Mouse (Mus musculus) adrenal gland (tissue): ENCODE results near the gene Prr12.

Source experiments
- intact Hi-C: fragments of 180-260 bp; cut with DNase I; formaldehyde crosslinking; loops from one replicate; pipeline ENCODE4 v1.15.1; 2025

Prr12 gene

DNA sequence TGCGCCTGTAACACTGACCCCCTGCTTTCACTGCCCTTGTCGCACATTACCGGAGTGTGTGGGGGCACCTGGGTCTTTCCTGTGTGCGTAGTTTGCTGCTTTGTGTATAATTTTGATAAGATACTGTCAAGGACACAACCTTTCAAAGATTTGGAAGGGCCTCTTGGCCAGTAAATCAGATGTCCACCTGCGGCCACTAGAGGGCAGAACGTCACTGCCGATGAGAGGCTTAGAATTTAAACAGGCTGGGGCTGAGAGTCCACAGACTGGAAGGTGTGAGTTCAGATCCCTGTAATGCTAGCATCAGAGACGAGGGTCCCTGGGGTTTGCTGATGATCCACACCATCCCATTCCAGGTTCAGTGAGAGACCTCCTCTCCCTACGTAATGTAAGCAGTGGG lies 25.8 kb upstream of the Prr12 start:
- intact Hi-C loops = loop anchor here (5.0 kb wide), 1 partner anchor 124 kb away; the partner anchor contains the start of gene Ccdc155

GRCm38 (mm10) chr7:45077829-45078228 lies 25.1 kb upstream of the Prr12 start:
- intact Hi-C loops = loop anchor here (5.0 kb wide), 1 partner anchor 124 kb away; the partner anchor contains the start of gene Ccdc155

GRCm38 (mm10) chr7:45077322-45077721 lies 24.6 kb upstream of the Prr12 start:
- intact Hi-C loops = loop anchor here (5.0 kb wide), 1 partner anchor 125 kb away; the partner anchor contains the start of gene Ccdc155

- intact Hi-C loops = loop anchor here (5.0 kb wide), 1 partner anchor 126 kb away; the partner anchor contains the start of gene Ccdc155
These were observed 23.8 kb upstream of the Prr12 start for GRCm38 (mm10) chr7:45076501-45076900.

DNA sequence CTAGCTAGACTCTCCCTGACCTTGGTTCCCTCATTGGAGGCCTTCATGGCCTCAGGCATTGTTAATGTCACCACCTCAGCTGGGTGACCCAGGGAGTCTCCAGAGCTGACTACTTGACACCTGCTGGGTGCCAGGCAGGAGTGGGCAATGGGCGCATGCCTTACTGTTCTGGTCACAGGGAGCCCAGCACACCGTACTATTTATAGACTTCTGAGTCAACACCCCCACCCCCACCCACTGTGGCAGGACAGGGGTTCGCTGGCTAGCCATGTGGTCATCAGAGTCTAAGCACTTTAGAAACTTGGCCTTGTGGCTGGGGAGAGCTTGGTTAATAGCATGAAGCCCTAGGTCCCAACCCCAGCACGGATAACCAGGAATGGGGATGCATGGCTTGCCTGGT lies 22.7 kb upstream of the Prr12 start:
- intact Hi-C loops = loop anchor here (5.0 kb wide), 1 partner anchor 127 kb away; the partner anchor contains the start of gene Ccdc155

DNA sequence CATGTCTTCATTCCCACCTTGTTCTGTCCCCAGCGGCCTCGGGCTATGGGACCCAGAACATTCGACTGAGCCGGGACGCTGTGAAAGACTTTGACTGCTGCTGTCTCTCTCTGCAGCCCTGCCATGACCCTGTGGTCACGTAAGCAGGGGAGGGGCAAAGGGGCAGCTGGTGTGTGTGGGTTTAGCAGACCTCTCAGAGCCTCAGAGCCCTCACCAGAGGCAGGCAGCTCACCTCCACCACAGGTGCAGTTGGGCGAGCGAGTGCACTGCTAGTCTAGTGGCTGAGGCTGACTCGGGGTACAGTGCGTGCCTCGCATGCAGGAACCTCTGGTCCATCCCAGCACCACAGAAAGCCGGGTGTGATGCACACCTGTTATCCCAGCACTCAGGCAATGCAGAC lies 21.3 kb upstream of the Prr12 start:
- intact Hi-C loops = loop anchor here (5.0 kb wide), 2 partner anchors 37 to 52 kb away; no protein-coding TSS in a partner anchor

GRCm38 (mm10) chr7:45073171-45073707 lies 20.6 kb upstream of the Prr12 start:
- intact Hi-C loops = loop anchor here (5.0 kb wide), 2 partner anchors 36 to 51 kb away; no protein-coding TSS in a partner anchor

GRCm38 (mm10) chr7:45072230-45072629 lies 19.5 kb upstream of the Prr12 start:
- intact Hi-C loops = loop anchor here (5.0 kb wide), 2 partner anchors 35 to 50 kb away; no protein-coding TSS in a partner anchor

GRCm38 (mm10) chr7:45069671-45070070 lies 17.0 kb upstream of the Prr12 start:
- intact Hi-C loops = loop anchor here (5.0 kb wide), 2 partner anchors 32 to 47 kb away; no protein-coding TSS in a partner anchor

GRCm38 (mm10) chr7:45068000-45068318 lies 15.3 kb upstream of the Prr12 start:
- intact Hi-C loops = loop anchor here (2.0 kb wide), 1 partner anchor 85 kb away; no protein-coding TSS in a partner anchor

GRCm38 (mm10) chr7:45067190-45067999 lies 14.7 kb upstream of the Prr12 start:
- intact Hi-C loops = loop anchor here (2.0 kb wide), 1 partner anchor 85 kb away; no protein-coding TSS in a partner anchor

DNA sequence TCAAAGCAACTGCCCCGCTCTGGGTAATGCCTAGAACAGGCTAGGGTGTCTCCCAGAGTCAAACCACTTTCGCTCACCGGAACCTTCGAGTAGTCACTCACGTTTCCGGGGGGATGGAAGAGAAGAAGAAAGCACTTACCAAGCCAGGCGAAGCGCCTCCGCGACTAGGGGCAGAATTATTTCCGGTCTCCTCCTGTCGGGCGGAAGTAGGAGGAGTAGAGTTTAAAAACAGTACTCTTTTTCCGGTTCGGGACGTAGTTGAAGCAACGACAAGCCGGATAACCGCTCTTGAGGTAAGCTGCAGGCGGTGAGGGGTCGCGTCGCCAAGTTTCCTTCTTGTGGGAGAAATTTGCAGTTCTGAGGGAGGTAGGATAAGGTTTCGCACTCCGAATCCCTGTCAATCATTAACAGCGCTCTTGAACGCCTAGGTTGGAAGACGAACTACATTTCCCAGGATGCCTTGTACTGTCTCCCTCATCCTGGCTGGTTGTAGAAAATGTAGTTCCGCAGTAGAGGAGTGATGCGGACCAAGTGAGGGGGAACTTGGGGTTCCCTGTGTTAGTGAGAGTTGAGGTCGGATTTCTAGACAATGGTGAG lies 9.7 kb upstream of the Prr12 start, which contains the start of the genes Nosip and Prrg2:
Gene Nosip, plus strand, starts transcription at position 191 of the 597 bp plus-strand sequence.
Gene Prrg2, minus strand, starts transcription at position 439 of the 597 bp plus-strand sequence.
- intact Hi-C loops = no loop called here

GRCm38 (mm10) chr7:45061532-45062075 lies 8.9 kb upstream of the Prr12 start:
- intact Hi-C loops = no loop called here

GRCm38 (mm10) chr7:45060632-45061122 lies 8.0 kb upstream of the Prr12 start:
- intact Hi-C loops = no loop called here

GRCm38 (mm10) chr7:45058607-45059571 lies 6.2 kb upstream of the Prr12 start:
- intact Hi-C loops = no loop called here

GRCm38 (mm10) chr7:45056972-45057348 lies 4.3 kb upstream of the Prr12 start:
- intact Hi-C loops = no loop called here

- intact Hi-C loops = no loop called here
These were observed 3.8 kb upstream of the Prr12 start for GRCm38 (mm10) chr7:45056329-45056971.

DNA sequence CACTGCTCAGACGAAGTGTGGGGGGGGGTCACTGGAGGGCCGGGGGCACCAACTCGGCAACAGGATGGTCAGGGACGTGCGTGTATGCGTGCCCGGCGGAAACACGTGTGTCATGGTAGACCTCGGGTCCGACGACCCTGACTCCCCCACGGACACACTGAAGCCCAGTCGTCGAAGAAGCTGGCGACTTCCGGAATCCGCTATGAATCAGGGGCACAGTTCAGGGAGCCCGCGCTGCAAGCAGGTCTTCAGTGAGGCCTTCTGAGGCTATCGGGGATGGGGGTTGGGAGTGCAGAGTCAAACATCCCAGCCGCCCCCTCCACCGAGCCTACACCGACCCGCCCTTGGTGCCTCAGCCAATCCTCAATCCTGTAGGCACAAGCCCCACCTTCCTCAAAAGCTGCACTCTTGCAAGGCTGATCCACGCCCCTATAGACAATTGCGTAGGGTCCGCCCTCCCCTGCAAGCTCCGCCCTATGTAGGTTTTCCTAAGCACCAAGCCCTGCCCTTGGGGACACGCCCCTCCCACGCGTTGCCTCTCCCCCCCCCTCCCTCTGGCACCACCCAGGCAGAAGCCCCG lies 1.3 kb upstream of the Prr12 start:
- intact Hi-C loops = loop anchor here (5.0 kb wide), 1 partner anchor 37 kb away; the partner anchor contains the start of genes Rras and Scaf1
